Comparison of ENCODE assay signal across 10 mouse cellular contexts in genomic region chr16:49332107-49332722, GRCm38 (mm10).
DNase-seq lines count a peak whose midpoint lies in the region; ATAC-seq lines count a peak whose summit lies in the region.
"Had no signal": no experiment of that assay in that cellular context is flagged by ENCODE, and none has a peak within 500 bp of the region (broad histone marks: within the 10 kb centered on the region; RNA-seq: fewer than 3 reads in every experiment).

No protein-coding gene starts in this region.

- no peak overlapping the region for H3K27ac ChIP-seq in heart, embryonic 12.5 days (ENCODE audit: poor library complexity, severe bottlenecking)
- H3K27ac ChIP-seq in forebrain, embryonic 16.5 days (ENCODE audit: low read length): peak overlapping the region; percentile 35
- H3K27ac ChIP-seq: neural tube, embryonic 13.5 days had no signal

- ATAC-seq in heart, embryonic 12.5 days (ENCODE audit: insufficient number of reproducible peaks, low FRiP score): no peak
- ATAC-seq in forebrain, embryonic 16.5 days: peak; percentile 88

- peak; percentile 32 to 43 for DNase-seq in heart, adult 18-20 months
- peak; percentile 71 for DNase-seq in NIH3T3 (ENCODE audit: low read depth)
- DNase-seq in layer of hippocampus, adult 9-11 months: peak; percentile 12
- no peak for DNase-seq in B cell, adult 2 months
- DNase-seq in spleen, postnatal 36 days (ENCODE audit: low spot score in 2 of 2): no peak
- DNase-seq in spleen, postnatal 4 days (ENCODE audit: low spot score in 2 of 2): no peak

- 68% methylated on average over 5 of the region's 5 CpGs for WGBS in heart, embryonic 12.5 days
- 57% methylated on average over 5 of the region's 5 CpGs for WGBS in forebrain, embryonic 16.5 days

- no peaks in the 10 kb centered on the region for H3K27me3 ChIP-seq in heart, embryonic 12.5 days (replicated peaks)
- H3K27me3 ChIP-seq in forebrain, embryonic 16.5 days (replicated peaks; ENCODE audit: control insufficient read depth, insufficient read depth, low read length): no peaks in the 10 kb centered on the region
- H3K27me3 ChIP-seq: neural tube, embryonic 13.5 days had no signal

- no peaks in the 10 kb centered on the region for H3K4me1 ChIP-seq in heart, embryonic 12.5 days (replicated peaks)
- H3K4me1 ChIP-seq in forebrain, embryonic 16.5 days (replicated peaks; ENCODE audit: control insufficient read depth, insufficient read depth, low read length): peaks cover 5% of the 10 kb centered on the region
- H3K4me1 ChIP-seq: neural tube, embryonic 13.5 days had no signal

- no peak overlapping the region for H3K4me2 ChIP-seq in heart, embryonic 12.5 days
- no peak overlapping the region for H3K4me2 ChIP-seq in forebrain, embryonic 16.5 days (ENCODE audit: low read length)
- H3K4me2 ChIP-seq: neural tube, embryonic 13.5 days had no signal

- no peak overlapping the region for H3K9ac ChIP-seq in heart, embryonic 12.5 days
- H3K9ac ChIP-seq in forebrain, embryonic 16.5 days (replicated peaks; ENCODE audit: low read depth, low read length): no peak overlapping the region
- H3K9ac ChIP-seq: neural tube, embryonic 13.5 days had no signal

- no peaks in the 10 kb centered on the region for H3K9me3 ChIP-seq in heart, embryonic 12.5 days (replicated peaks)
- H3K9me3 ChIP-seq in forebrain, embryonic 16.5 days (ENCODE audit: control insufficient read depth, low read length): no peaks in the 10 kb centered on the region
- H3K9me3 ChIP-seq: neural tube, embryonic 13.5 days had no signal

- H3K4me3 ChIP-seq in heart, embryonic 12.5 days: no peak overlapping the region
- no peak overlapping the region for H3K4me3 ChIP-seq in forebrain, embryonic 16.5 days (replicated peaks; ENCODE audit: low read length)
- H3K4me3 ChIP-seq: erythroblast, embryonic 14.5 days; neural tube, embryonic 13.5 days had no signal

- no peaks in the 10 kb centered on the region for H3K36me3 ChIP-seq in heart, embryonic 12.5 days
- H3K36me3 ChIP-seq in forebrain, embryonic 16.5 days (ENCODE audit: control insufficient read depth, insufficient read depth): no peaks in the 10 kb centered on the region
- H3K36me3 ChIP-seq: neural tube, embryonic 13.5 days had no signal

Comparison
In these comparisons a context has a peak if more than half of its experiments do, and no peak if none do; other contexts are left out.
1. DNase-seq: peak in heart, adult 18-20 months (2 of 2), NIH3T3 (single experiment) and layer of hippocampus, adult 9-11 months (single experiment); none in B cell, adult 2 months (0 of 2), spleen, postnatal 36 days (0 of 2) and spleen, postnatal 4 days (0 of 2).